Mouse (Mus musculus): Measurements from ENCODE around the gene Stx18.

The Stx18 gene

DNA sequence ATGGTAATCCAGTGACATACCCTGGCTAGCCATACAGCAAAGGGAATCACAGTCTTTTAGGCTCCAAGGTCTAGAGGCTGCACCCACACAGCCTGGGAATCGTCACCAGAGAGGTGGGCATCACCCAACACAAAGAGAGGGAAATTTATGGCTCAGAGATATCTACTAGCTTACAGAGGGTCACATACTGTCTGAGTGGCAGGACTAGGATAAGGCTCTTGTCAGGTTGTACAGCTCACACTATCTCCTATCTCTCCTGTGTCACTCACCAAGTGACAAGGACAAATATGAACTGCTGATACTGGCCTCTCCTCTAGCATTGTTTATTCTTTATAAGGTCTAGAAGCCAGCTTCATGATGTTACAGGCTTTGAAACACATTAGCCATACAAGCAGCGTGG lies 90.8 kb downstream of the Stx18 start:
- DNase-seq (ENCODE audit: low spot score), result no peak

DNA sequence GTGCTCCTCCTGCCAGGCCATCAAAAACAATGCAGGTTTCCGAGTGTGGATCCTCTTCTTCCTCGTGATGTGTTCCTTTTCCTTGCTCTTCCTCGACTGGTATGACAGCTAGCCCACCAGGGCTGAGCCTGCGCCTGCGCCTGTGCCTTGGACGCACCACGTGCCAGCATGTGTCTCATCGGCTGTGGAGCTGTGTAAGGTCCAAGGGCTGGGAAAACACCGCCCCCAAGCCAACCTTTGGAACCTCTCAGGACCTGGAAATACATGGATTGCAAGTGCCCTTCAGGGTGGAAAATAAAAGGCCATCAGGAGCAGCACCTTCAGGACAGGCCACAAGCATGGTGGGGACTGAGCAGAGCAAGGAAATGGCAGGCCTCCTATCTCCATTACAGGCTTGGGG lies 97.7 kb downstream of the Stx18 start:
- no peak for DNase-seq (ENCODE audit: low spot score)

DNA sequence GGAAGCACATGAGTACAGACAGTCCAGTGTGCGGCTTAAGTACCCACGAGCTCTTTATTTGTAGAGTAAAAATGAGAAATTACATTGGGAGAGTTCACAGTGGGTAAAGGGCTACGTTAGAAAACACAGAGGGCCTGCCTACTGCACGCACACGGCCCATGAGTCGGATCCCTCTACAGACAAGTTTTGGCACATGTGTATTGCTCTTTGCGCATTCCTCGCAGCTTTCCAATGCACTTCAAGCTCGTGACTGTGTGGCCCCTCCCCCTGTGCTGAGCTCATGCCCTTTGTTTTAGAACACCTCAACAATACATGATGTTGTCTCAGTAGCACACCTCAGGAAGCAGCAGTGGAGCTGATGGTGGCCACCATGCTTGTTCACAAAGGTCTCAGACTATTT lies 98.6 kb downstream of the Stx18 start:
- DNase-seq (ENCODE audit: low spot score), result no peak

DNA sequence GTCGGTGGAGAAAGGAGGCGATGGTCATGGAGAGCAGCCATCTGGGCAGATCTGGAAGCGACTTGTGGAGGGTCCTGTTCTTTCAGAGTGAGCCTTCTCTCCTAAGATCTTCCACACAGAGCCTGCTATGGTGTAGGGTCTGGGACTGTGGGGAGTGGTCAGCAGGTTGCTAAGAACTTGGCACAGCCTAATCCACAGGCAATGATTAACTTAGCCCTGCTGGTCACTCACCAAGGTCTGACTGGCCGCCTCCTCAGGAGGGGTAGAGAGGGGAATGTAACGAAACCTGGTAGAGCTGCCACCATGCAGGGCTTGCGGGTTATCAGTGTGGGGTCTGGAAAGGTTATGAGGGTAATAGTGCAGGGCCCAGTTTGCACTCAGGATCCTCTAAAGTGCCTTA lies 102.4 kb downstream of the Stx18 start:
- DNase-seq (ENCODE audit: low spot score), result no peak

DNA sequence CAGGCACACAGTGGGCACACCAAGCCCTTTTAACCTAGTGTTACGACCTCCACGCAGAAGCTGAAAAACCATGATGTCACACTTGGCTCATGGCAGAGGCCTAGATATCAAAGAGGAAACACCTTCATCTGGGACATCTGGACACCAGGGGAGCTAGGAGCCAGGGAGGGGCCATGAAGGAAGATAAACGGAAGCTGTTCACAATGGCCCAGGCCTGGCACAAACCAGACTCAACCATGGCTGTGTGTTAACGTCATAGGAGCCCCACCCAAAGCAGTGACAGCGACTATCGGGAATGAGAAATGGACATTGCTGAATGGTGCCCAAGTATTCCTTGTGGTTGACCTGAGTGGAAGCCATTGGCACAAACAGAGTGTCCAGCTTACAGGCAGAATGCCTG lies 108.0 kb downstream of the Stx18 start:
- DNase-seq (ENCODE audit: low spot score), result no peak

DNA sequence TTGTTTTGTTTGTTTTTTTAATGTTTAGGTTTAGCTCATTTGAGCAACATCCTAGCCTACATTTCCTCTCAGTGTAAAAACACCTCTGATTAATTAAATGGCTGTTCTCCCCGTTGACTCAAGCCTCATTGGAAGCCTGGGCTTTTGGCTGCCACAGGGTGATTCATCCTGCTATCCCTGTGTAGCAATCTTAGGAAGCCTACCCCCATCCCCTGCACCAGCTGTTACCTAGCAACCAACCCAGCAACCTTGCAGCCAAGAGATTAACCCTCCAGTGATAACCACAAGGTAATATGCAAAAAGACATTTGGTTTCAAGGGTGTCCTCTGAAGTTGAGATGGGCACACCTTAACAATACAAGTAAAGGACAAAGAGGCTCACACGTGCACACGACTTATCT lies 112.7 kb downstream of the Stx18 start:
- no peak for DNase-seq (ENCODE audit: low spot score)

DNA sequence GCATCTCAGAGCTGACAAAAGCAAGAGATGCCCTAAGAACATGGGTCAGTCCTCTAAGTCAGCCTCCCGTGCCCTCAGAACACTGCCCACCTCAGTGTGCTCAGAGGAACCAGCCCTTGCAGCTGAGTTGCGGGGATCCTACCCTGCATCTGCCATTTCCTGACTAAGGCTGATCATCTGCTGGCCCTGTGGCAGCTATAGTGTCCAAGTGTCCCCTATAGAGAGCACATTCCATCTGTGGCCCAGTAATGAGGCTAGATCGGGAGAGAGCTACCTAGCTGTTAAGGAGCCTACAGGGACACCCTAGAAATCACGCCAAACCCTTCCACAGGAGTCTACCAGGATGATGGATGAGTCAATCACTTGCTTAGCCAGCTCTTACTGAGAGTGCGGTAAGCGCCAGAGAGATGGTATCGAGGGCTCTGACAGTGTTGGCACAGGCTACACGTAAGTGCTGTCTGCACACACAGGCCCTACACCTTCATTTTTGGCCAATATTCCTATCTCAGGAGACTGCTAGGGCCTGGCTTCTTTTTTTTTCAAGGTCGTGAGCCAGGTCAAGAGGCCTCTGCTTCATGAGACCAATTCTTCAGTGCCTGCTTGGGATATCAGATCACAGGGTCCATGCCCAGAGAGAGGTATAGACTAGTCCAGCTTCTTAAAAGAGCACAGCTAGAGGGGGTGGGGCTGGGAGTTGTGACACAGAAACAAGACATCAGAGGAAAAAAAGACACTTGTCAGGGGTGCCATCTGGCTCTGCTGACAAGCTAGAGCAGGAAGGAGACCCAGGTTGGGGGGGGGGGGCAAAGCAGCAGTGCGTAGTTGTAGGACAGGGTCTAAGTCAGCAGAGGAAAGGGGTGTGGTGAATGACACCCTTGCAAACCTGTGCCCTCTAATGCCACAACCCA lies 113.9 kb downstream of the Stx18 start:
- DNase-seq (ENCODE audit: low spot score), result no peak

DNA sequence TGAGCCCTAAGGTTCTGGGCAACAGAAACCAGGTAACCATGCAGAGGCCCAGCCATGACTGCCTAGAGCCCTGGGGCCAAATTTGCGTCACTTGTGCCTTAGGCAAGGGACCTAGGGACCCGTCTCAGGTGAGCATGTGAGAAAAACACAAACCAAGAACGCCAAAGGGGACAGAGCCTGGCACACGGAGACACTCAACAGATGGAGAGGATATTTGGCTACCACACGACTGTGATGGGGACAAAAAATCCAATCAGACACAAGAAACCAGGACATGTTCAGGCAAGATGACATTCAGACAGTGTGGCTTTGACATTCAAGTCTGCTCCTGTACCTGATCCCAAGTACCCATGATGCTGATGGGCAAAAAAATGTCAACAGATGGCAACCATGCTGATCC lies 115.1 kb downstream of the Stx18 start:
- DNase-seq (ENCODE audit: low spot score), result no peak

DNA sequence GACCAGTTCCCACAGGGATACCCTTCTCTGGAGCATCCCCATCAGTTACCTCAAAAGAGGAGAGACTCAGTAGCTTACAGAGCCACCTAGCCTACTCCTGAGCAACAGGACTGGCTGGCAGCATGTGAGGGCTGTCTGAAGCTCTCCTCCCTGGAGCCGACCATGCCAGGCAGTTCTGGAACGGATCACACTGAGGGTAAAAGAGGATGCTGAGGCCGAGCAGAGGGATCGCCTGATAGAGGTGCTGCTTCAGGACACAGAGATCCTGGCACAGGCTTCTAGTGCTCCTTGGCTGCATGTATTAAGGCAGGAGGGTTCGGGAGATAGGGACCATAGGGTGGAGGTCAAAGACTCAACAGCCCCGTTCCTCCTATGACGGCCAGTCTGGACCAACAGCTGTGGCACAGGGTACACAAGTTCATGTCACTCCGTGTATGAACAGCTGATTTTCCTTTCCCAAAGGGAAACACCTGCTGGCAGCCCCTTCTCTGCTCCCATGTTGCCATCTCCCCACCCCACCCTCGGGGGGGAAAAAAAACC lies 119.0 kb downstream of the Stx18 start:
- no peak for DNase-seq (ENCODE audit: low spot score)

DNA sequence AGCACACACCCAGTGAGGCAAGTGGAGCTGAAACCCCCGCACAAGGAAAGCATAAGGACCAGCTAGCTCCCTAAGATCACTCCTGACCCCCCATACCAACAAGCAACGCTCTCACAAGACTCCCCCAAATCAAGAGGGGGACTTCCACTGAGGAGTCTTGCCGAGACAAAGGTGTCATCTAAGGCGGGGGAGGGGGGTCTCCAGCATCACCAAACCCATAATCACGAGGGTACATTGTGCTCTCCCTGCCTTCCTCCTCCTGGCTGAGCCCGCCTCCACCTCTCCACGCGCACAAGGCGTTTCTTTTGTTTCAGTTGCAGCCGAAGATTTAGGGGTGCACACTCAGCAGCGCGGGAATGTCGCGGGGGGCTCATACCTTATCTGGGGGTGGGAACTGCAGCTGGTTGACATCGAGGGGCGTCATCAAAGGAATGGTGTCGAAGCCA lies 120.0 kb downstream of the Stx18 start:
- DNase-seq (ENCODE audit: low spot score), result no peak

DNA sequence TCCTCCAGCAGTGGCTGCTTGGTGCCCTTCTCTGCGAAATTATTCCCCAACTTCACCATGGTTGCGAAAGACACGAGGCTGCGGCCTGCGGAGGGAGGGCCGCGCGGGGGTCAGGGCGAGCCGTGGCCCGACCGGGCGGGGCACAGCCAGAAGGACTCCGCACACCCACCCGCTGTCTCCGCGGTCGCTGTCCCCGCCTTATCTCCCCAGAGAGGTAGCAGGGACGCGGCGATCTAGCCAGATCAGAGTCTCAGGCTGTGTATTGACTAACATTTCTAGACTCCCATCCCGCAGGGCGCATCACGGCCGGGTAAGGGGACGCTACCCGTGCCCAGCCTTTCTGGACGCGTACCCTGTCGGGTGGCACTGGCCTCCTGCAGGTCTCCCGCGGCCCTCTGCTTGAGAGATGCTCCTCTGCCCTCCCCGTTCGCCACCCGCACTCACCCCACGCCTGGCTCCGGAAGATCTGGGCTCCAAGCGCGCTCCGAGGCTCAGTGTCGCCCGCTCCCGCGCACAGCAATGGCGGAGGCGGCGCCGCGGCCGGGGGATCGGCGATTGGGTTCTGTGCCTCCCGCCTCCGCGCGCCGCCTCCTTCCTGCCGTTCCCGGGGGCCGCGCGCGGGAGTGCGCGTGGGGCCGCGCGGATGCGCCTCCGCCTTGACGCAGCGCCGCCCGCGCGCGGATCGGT lies 120.5 kb downstream of the Stx18 start:
- DNase-seq (ENCODE audit: low spot score), result peak; percentile 32

DNA sequence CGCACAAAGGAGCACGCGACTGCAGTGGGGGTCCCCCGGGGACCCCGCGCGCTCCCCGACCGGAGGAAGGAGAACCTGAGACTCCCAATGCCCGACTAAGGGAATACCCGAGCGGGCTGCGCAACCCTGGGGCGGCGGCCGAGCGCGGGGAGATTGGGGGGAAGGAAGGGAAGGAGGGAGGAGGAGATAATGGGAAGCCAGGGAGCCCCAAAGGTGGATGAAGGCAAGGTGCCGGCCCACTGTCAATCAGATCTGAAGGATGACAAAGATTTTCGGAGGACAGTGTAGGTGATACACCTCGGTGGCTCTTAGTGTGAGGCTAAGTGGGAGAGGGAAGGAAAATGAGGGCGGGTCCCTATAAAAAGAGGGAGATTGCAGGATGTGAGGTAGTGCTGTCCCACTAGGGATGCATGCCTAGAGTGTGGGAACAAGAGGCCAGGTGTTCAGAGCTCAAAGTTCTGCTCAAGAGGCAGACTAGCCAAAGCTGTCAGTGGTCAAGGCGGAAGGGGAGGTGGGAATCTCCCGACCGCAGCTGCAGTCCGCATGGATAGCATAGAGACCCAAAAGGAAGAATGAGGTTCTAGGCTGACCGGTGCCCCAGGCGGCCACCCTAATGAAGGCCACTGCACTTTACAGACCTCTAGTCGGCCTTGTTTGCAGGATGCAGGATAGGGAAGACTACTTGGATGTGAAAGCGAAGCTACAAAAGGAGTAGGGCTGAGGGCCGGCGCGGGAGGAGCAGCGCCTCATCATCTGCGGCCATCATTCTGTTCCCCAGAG lies 121.3 kb downstream of the Stx18 start, which contains the start of gene Nsg1:
Nsg1 (minus strand) TSS at position 274 of the 780 bp plus-strand sequence.
- no peak for DNase-seq (ENCODE audit: low spot score)

DNA sequence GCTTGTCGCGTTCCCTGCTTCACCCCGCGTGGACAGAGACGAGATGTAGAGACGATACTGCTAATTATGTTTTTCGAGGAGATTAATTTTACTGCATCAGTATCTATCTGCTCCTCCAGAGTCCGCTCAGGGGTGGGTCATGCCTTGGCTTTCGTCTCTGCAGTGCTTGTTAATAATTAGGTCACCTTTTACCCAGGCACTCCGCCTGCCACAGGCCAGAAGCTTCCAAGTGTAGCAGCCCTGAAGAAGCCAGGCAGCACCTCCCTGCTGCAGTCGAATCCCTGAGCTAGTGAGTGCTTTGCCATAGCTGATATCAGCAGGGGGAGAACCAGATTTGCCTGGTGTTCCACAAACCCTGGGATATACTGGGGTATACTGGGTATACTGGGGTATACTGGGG lies 130.0 kb downstream of the Stx18 start:
- DNase-seq (ENCODE audit: low spot score), result no peak

DNA sequence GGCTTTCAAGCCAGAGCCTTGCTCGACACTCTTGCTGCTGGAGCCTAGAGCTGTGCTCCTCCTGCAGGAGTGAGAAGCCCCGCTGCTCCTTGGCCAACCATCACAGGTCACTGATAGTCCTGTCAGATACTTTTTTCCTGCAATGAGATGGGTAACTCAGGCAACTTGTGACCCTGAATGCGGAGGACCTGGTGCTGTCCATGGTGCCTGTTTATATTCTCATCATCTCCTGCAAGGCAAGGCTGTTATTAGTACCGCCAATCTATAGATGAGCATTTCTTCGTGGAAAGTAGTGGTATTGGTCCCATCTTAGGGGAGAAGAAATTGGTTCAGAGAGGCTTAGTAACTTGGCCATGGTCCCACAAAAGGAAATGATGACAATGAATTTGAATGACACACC lies 135.2 kb downstream of the Stx18 start:
- no peak for DNase-seq (ENCODE audit: low spot score)

DNA sequence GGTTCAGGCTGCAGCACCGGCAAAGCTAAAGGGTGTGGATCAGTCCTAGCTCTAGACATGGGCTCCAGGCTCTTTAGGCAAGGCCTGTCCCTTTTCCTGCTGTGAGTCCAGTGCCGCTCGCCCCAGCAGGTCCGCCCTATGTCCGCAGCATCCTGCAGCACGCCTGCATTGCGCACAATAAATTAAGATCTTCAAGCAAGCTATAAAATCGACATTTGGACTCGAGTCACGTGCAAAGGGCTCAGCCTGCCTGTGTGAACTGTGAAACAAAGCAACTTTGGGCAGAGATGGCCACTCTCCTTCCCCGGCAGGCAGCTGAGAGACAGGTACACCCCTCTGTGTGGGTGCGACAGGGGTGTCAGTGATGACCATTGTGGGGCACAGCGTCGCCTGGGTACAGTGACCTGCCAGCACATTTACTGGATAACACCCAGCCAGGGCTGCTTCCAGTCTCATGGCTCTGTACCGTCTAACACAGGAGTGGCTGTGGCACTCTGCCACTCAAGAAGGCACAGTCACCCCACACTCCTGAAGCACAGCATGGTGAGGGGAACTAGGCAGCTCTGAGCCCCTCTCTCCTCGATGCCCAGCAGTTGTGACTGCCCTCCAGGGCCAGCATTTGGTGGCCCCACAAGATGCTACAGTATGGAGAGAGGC lies 135.8 kb downstream of the Stx18 start:
- DNase-seq (ENCODE audit: low spot score), result no peak

DNA sequence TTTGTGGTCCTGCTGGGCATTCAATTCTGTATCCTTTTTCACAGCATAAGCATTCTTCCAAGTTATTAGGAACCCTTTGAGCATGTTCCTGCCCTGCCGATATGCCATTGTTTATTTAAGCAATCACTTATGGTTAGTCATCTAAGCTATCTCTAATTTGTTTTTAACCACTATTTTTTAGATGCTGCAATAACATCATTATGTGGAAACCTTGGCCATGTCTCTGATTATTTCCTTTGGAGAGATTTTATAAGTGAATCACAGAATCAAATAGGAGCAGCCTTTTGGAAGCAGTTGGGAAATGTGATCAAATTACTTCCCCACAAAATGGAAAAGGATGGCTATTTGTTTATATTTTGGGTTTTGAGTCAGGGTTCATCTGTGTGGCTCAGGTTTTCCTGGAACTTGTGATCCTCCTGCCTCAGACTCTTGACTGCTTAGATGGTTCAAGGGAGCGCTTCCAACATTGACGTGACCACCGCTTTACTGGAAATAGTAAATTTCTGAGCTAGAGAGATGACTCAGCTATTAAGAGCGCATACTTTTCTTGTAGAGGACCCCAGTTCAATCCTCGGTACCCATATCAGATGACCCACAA lies 146.2 kb downstream of the Stx18 start:
- DNase-seq (ENCODE audit: low spot score), result no peak

DNA sequence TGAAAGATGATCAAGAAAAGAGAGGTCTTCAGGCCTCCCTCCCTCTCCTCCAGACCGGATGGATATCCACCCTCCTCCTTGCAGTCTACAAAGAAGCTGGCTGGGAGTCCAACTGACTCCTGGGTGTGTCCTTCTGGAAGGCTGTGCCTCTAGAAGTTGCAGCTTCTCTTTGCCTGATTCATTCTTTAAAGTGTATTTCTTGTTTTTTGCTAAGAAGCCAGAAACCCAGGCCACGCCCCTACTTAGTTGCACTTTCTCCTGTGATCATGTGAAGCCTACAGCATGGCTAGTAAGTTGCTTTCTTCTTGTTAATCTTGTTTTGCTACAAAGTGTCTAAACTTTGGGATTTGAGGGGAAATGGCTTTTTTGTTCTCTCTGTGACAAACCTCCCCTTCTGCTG lies 148.5 kb downstream of the Stx18 start:
- DNase-seq (ENCODE audit: low spot score), result no peak
